Mouse (Mus musculus) heart, embryonic 14.5 days (tissue): ENCODE results near the gene Cc2d2b. TPM values are rescaled to one million over a fixed set of nuclear protein-coding genes. Genes with fewer than 3 reads are reported as not detected.

Source experiments
- ATAC-seq: fragments of 200-750 bp; cut with Nextera tagmentation; 2 replicates; pipeline ENCODE4 v1.8.0; 2017; ENCODE audit warnings: low read depth, moderate TSS enrichment; ENCODE audit not compliant: insufficient number of reproducible peaks, insufficient read depth, low FRiP score
- H3K27ac ChIP-seq, 2 experiments: fragments of 200-500 bp in 1 of 2; fragments of 300-500 bp in 1 of 2; sonication (generic) in 1 of 2; replicated peaks in 1 of 2; 2 replicates each; pipeline ENCODE4 v1.5.1; 2012 to 2014; ENCODE audit warnings: low read depth in 2 of 2, low read length in 2 of 2, control low read depth in 1 of 2, mild to moderate bottlenecking in 1 of 2, mixed read lengths in 1 of 2; ENCODE audit not compliant: control insufficient read depth in 1 of 2, insufficient read depth in 1 of 2
- H3K27me3 ChIP-seq: fragments of 300-500 bp; sonication (generic); 2 replicates; pipeline ENCODE4 v1.6.1; 2014; ENCODE audit warnings: mild to moderate bottlenecking, low read length, control low read depth; ENCODE audit not compliant: control insufficient read depth, insufficient read depth
- H3K36me3 ChIP-seq: fragments of 300-500 bp; sonication (generic); 2 replicates; pipeline ENCODE4 v1.6.1; 2014; ENCODE audit warnings: mild to moderate bottlenecking, control low read depth, low read length, mixed read lengths; ENCODE audit not compliant: control insufficient read depth, insufficient read depth
- H3K4me1 ChIP-seq, 2 experiments: fragments of 200-500 bp in 1 of 2; fragments of 300-500 bp in 1 of 2; sonication (generic) in 1 of 2; 2 replicates each; pipeline ENCODE4 v1.6.1; 2012 to 2014; ENCODE audit warnings: low read length in 2 of 2, control low read depth in 1 of 2, mixed read lengths in 1 of 2; ENCODE audit not compliant: control insufficient read depth in 2 of 2, insufficient read depth in 2 of 2
- H3K4me2 ChIP-seq: fragments of 300-500 bp; sonication (generic); 2 replicates; pipeline ENCODE4 v1.6.1; 2014; ENCODE audit warnings: mild to moderate bottlenecking, low read length
- H3K4me3 ChIP-seq, 2 experiments: fragments of 200-500 bp in 1 of 2; fragments of 300-500 bp in 1 of 2; sonication (generic) in 1 of 2; 2 replicates each; pipeline ENCODE4 v1.5.1; 2012 to 2014; ENCODE audit warnings: low read length in 2 of 2, mild to moderate bottlenecking in 2 of 2, control low read depth in 1 of 2, low read depth in 1 of 2, moderate library complexity in 1 of 2; ENCODE audit not compliant: control insufficient read depth in 1 of 2, insufficient read depth in 1 of 2
- H3K9ac ChIP-seq: fragments of 300-500 bp; sonication (generic); 2 replicates; pipeline ENCODE4 v1.6.1; 2014; ENCODE audit warnings: mild to moderate bottlenecking, low read length
- H3K9me3 ChIP-seq: fragments of 300-500 bp; sonication (generic); 2 replicates; pipeline ENCODE4 v1.6.1; 2016; ENCODE audit warnings: low read length, control low read depth; ENCODE audit not compliant: control insufficient read depth
- whole genome bisulfite sequencing: fragments of 180-500 bp; shearing (Covaris S2); extraction: QIAGEN DNeasy Blood & Tissue Kit; methylation state at CpG from one replicate; pipeline ENCODE4 v1.1.7; 2014; 5-methylcytosine and 5-hydroxymethylcytosine counted together
- polyA plus RNA-seq: library from polyadenylated mRNA; unstranded; fragments of >200 nt; fragmentation: Nextera tagmentation; extraction: Ambion mirVana; gene quantifications from 2 replicates; pipeline ENCODE4 v1.2.1, GENCODE M21; 2014

Gene Cc2d2b
- polyA plus RNA-seq, 1 experiment from 2014 or later, result 0.30 TPM

DNA sequence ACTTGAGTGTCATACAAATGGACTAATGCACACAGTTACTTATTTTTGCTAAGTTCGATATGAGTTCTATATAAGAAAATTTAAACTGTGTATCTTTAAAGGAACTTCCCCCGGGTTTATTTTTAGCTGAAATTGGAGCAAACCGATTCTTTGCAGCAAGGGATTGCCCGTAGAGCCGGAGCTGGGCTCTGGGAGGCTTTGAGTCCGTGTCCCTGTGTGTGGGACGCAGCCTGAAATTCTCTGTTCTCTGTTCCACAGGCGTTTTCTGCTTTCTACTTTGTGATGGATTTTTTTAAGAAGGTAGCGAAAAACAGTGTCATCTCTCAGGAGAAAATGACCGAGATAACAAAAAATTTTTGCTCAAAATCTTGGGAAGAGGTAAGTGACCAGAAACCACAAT, 15.1 kb upstream of the Cc2d2b start:
- Histone ChIP-seq H3K4me1 (no peaks in the 10 kb centered on the region), H3K9me3 (no peaks in the 10 kb centered on the region), H3K27me3 (no peaks in the 10 kb centered on the region), H3K27ac (no peak overlapping the region), H3K9ac (no peak overlapping the region), H3K4me2 (no peak overlapping the region), H3K36me3 (no peaks in the 10 kb centered on the region), H3K4me3 (no peak overlapping the region)
- ATAC-seq, result no peak
- 52% methylated on average over 10 of the region's 10 CpGs for WGBS

GRCm38 (mm10) chr19:40733849-40734248, 14.7 kb upstream of the Cc2d2b start:
- H3K27ac ChIP-seq, result no peak overlapping the region
- no peak overlapping the region for H3K9ac ChIP-seq
- no peak for ATAC-seq
- 66% methylated on average over 4 of the region's 4 CpGs for WGBS
- H3K4me2 ChIP-seq, result no peak overlapping the region
- no peaks in the 10 kb centered on the region for H3K36me3 ChIP-seq
- no peaks in the 10 kb centered on the region for H3K9me3 ChIP-seq
- H3K4me3 ChIP-seq, result no peak overlapping the region
- H3K27me3 ChIP-seq, result no peaks in the 10 kb centered on the region
- H3K4me1 ChIP-seq, result no peaks in the 10 kb centered on the region

- peak; percentile 66; the same call in 1 of the 2 replicates for ATAC-seq
- WGBS, result 24% methylated on average over 17 of the region's 17 CpGs
- Histone ChIP-seq H3K4me3 (no peak overlapping the region), H3K9ac (peak overlapping the region; percentile 22; the same call in 1 of the 2 replicates), H3K36me3 (no peaks in the 10 kb centered on the region), H3K4me2 (peak overlapping the region; percentile 49), H3K9me3 (no peaks in the 10 kb centered on the region), H3K27me3 (no peaks in the 10 kb centered on the region), H3K27ac (no peak overlapping the region), H3K4me1 (no peaks in the 10 kb centered on the region)
Measured at GRCm38 (mm10) chr19:40736680-40737512, 11.7 kb upstream of the Cc2d2b start.

DNA sequence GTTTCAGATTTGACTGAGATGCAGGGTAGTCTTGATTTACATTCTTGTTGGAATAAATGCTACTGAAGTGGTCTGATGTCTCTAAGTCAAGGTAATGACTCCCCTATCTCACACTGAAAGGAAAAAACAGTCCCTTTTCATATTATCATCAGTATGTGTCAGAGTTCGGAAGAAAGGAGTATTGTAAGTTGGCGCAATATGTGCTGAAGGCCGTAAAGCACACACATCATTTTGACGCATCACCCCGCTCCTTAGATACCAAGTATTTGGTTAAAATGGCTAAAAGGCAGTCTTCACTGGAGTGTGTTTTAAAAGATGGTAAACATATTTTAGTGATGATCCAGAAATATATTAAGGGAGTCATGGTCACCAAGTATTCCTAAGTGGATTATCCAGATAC, 10.9 kb upstream of the Cc2d2b start:
- Histone ChIP-seq H3K4me1 (no peaks in the 10 kb centered on the region), H3K9ac (peak overlapping the region; percentile 22; the same call in 1 of the 2 replicates), H3K9me3 (no peaks in the 10 kb centered on the region), H3K27ac (no peak overlapping the region), H3K27me3 (no peaks in the 10 kb centered on the region), H3K4me2 (peak overlapping the region; percentile 49), H3K36me3 (no peaks in the 10 kb centered on the region), H3K4me3 (no peak overlapping the region)
- WGBS, result 79% methylated on average over 5 of the region's 5 CpGs
- no peak for ATAC-seq

- no peak overlapping the region for H3K27ac ChIP-seq
Measured at GRCm38 (mm10) chr19:40738683-40739324, 9.7 kb upstream of the Cc2d2b start.

DNA sequence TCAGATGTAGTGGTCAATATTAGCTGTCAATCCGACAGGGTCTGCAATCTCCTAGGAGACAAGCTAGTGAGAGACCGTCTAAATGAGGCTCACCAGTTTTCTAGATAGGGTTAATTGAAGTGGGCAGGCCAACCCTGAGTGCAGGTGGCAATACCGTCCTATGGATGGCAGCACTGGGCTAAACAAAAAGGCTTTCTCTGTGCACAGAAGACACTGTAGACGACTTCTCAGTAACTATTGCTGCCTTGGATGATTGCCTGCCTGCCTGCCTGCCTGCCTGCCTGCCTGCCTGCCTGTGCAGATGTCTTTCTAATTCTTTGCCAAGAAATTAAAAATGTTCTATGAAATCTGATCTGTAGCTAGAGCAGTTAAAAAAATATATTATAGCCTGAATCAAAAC, 1.9 kb upstream of the Cc2d2b start:
- Histone ChIP-seq H3K27ac (no peak overlapping the region), H3K4me2 (no peak overlapping the region), H3K4me3 (no peak overlapping the region), H3K9ac (no peak overlapping the region), H3K36me3 (no peaks in the 10 kb centered on the region), H3K27me3 (no peaks in the 10 kb centered on the region; the same call in 1 of the 2 replicates), H3K9me3 (no peaks in the 10 kb centered on the region), H3K4me1 (no peaks in the 10 kb centered on the region)
- 46% methylated on average over 4 of the region's 4 CpGs for WGBS
- no peak for ATAC-seq

More at GRCm38 (mm10) chr19:40738683-40739324, 9.7 kb upstream of the Cc2d2b start:
- no peaks in the 10 kb centered on the region for H3K27me3 ChIP-seq
- ATAC-seq, result no peak
- H3K9ac ChIP-seq, result no peak overlapping the region
- no peaks in the 10 kb centered on the region for H3K36me3 ChIP-seq
- WGBS, result 78% methylated on average over 13 of the region's 13 CpGs
- no peaks in the 10 kb centered on the region for H3K9me3 ChIP-seq
- H3K4me3 ChIP-seq, result no peak overlapping the region
- no peaks in the 10 kb centered on the region for H3K4me1 ChIP-seq
- no peak overlapping the region for H3K4me2 ChIP-seq

DNA sequence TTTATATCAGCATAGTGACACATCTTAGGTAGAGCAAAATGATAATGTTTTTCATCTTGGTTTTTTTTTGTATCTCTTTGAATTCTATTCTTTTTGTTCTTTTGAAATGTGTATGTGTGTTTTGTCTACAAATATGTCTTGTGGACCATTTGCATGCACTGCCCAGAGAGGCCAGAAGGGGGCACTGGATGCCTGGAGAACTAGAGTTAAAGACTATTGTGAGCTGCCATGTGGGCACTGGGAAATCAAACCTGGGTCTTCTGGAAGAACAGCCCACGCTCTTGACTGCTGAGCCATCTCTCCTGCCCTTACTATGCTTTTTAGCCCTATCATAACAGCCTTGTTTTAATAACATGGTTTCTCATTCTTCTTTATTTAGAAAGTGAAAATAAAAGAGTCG, 5.8 kb downstream of the Cc2d2b start:
- 83% methylated on average over 2 of the region's 2 CpGs for WGBS
- Histone ChIP-seq H3K27ac (no peak overlapping the region), H3K27me3 (peaks cover 6% of the 10 kb centered on the region), H3K36me3 (no peaks in the 10 kb centered on the region), H3K9me3 (no peaks in the 10 kb centered on the region; the same call in 1 of the 2 replicates), H3K9ac (no peak overlapping the region), H3K4me2 (no peak overlapping the region), H3K4me3 (no peak overlapping the region), H3K4me1 (0 out of 4 replicates have a peak, but pooled peaks cover 0 to 2% of the 10 kb centered on the region in 2 experiments)
- ATAC-seq, result no peak
